Mouse (Mus musculus) neutrophil, adult 59 days (primary cell): ENCODE data around the gene Gm17175. TPM values are rescaled to one million over a fixed set of nuclear protein-coding genes. Genes with fewer than 3 reads are reported as not detected.

Experiments
- total RNA-seq, 2 experiments: library from RNA; stranded (reverse); gene quantifications; 1 replicate in 1 of 2; 2 replicates in 1 of 2; pipeline ENCODE4 v1.2.4; 2023

Gene Gm17175
- total RNA-seq = not detected

DNA sequence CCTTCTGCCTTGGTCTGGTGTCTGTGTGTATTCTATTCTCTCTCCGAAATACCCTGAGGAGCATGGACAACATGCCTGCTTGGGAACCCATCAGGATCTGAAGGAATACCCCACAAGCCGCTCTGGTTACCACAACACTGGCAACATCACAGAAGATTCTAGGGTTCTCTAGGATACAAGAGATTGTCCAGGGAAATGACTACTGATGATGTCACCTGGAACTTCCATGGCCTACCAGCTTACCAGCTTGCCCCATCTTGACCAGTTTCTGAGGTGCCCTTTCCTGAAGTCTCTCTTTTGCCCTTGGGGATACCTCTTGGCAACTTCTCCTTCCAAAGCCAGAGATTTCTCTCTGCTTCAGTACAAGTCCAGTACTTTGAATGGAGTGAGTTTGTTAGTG is at the start of gene Gm17175:
Gm17175 (minus strand) TSS at position 101 of the 400 bp plus-strand sequence.

DNA sequence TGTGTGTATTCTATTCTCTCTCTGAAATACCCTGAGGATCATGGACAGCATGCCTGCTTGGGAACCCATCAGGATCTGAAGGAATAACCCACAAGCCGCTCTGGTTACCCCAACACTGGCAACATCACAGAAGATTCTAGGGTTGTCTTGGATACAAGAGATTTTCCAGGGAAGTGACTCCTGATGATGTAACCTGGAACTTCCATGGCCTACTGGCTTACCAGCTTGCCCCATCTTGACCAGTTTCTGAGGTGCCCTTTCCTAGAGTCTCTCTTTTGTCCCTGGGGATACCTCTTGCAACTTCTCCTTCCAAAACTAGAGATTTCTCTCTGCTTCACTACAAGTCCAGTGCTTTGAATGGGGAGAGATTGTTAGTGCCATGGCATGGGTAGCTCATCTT is 37.3 kb upstream of the Gm17175 start, which contains the start of gene Gm17078:
Gm17078 (minus strand) TSS at position 101 of the 400 bp plus-strand sequence.

DNA sequence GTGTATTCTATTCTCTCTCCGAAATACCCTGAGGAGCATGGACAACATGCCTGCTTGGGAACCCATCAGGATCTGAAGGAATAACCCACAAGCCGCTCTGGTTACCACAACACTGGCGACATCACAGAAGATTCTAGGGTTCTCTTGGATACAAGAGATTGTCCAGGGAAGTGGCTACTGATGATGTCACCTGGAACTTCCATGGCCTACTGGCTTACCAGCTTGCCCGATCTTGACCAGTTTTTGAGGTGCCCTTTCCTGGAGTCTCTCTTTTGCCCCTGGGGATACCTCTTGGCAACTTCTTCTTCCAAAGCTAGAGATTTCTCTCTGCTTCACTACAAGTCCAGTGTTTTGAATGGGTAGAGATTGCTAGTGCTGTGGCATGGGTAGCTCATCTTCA is 18.2 kb upstream of the Gm17175 start, which contains the start of gene Gm17174:
Gm17174 (minus strand) TSS at position 101 of the 400 bp plus-strand sequence.

DNA sequence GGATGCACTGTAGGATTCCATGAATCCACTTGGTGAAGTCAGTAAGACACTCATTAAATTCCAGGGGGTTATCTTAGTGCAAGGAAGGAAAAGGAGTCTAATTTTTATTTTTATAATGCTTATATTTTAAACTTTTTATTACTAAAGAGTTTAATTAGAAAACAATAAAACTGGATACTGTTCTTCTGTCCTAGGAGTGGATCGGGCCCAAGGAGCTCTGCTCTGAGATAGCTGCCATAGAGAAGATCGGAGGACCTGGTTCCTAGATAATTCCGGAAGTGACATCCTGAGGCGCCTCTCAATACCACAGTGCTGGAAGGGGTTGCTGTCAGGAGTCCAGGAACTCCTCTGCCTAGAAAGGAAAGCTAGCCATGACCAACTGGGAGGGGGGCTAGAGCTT is 21.4 kb downstream of the Gm17175 start, which contains the start of gene Gm5622:
Gm5622 (plus strand) TSS at position 301 of the 400 bp plus-strand sequence.

Other genes with a start within 250 kb of the Gm17175 start
- gene Gm7247, start 212.3 kb downstream of the Gm17175 start, total RNA-seq = not detected
- gene Vmn2r88, start 163.2 kb downstream of the Gm17175 start, total RNA-seq = not detected
- gene Vmn2r89, start 122.2 kb downstream of the Gm17175 start, total RNA-seq = not detected
- gene Gm5622, start 21.3 kb downstream of the Gm17175 start, total RNA-seq = not detected
- not detected for gene Gm17174, start 18.1 kb upstream of the Gm17175 start, total RNA-seq
- gene Gm17078, start 37.2 kb upstream of the Gm17175 start, total RNA-seq = not detected
- gene Gm4181, start 61.6 kb upstream of the Gm17175 start, total RNA-seq = not detected
- gene Gm17079, start 121.4 kb upstream of the Gm17175 start, total RNA-seq = not detected
- not detected for gene Gm5800, start 143.1 kb upstream of the Gm17175 start, total RNA-seq
- gene Ang4, start 199.5 kb upstream of the Gm17175 start, total RNA-seq = not detected
- not detected for gene AY358078, start 226.0 kb upstream of the Gm17175 start, total RNA-seq